Mouse (Mus musculus) ovary, postnatal 36 days (tissue): ENCODE measurements around the gene Gjb5.

Source experiments
- DNase-seq: peaks from one replicate; pipeline ENCODE4 v3.0.0; 2022; ENCODE audit warnings: low spot score, mixed read lengths

The Gjb5 gene

GRCm38 (mm10) chr4:127349560-127350300 lies 8.3 kb downstream of the Gjb5 start:
- no peak for DNase-seq

GRCm38 (mm10) chr4:127345000-127345399 lies 13.0 kb downstream of the Gjb5 start:
- DNase-seq = no peak

- no peak for DNase-seq
Measured at GRCm38 (mm10) chr4:127341372-127341771, 16.6 kb downstream of the Gjb5 start.

GRCm38 (mm10) chr4:127337668-127338067 lies 20.3 kb downstream of the Gjb5 start:
- DNase-seq = no peak

GRCm38 (mm10) chr4:127334870-127335504 lies 23.0 kb downstream of the Gjb5 start:
- DNase-seq = no peak

GRCm38 (mm10) chr4:127331171-127331570 lies 26.8 kb downstream of the Gjb5 start:
- no peak for DNase-seq

- DNase-seq = no peak
Measured at GRCm38 (mm10) chr4:127330181-127331100, 27.5 kb downstream of the Gjb5 start, which contains the start of gene Gjb3. Gjb3 (minus strand) TSS chr4:127330844.

- DNase-seq = no peak
Measured at GRCm38 (mm10) chr4:127329751-127330150, 28.2 kb downstream of the Gjb5 start.

GRCm38 (mm10) chr4:127329046-127329445 lies 28.9 kb downstream of the Gjb5 start:
- no peak for DNase-seq

- DNase-seq = no peak
Measured at GRCm38 (mm10) chr4:127328378-127328777, 29.6 kb downstream of the Gjb5 start.

- no peak for DNase-seq
Measured at GRCm38 (mm10) chr4:127327749-127328148, 30.2 kb downstream of the Gjb5 start.

GRCm38 (mm10) chr4:127327258-127327657 lies 30.7 kb downstream of the Gjb5 start:
- no peak for DNase-seq

GRCm38 (mm10) chr4:127325276-127325675 lies 32.7 kb downstream of the Gjb5 start:
- DNase-seq = no peak

GRCm38 (mm10) chr4:127324759-127325158 lies 33.2 kb downstream of the Gjb5 start:
- peak; percentile 70 for DNase-seq

- DNase-seq = no peak
Measured at GRCm38 (mm10) chr4:127324296-127324695, 33.7 kb downstream of the Gjb5 start.

- DNase-seq = no peak
Measured at GRCm38 (mm10) chr4:127323651-127324050, 34.3 kb downstream of the Gjb5 start.

- DNase-seq = no peak
Measured at GRCm38 (mm10) chr4:127319613-127320012, 38.4 kb downstream of the Gjb5 start.

GRCm38 (mm10) chr4:127317143-127317542 lies 40.8 kb downstream of the Gjb5 start:
- no peak for DNase-seq

GRCm38 (mm10) chr4:127315753-127316152 lies 42.2 kb downstream of the Gjb5 start:
- DNase-seq = no peak

- DNase-seq = no peak
Measured at GRCm38 (mm10) chr4:127314585-127314984, 43.4 kb downstream of the Gjb5 start.

- peak; percentile 79 for DNase-seq
Measured at GRCm38 (mm10) chr4:127313861-127314260, 44.1 kb downstream of the Gjb5 start, which contains the start of gene Gja4. Gja4 (minus strand) TSS chr4:127314039.

GRCm38 (mm10) chr4:127312349-127312748 lies 45.6 kb downstream of the Gjb5 start:
- no peak for DNase-seq
